8 mouse cellular contexts compared by ENCODE assay signal in genomic region chr11:24305145-24305553, GRCm38 (mm10).
DNase-seq lines count a peak whose midpoint lies in the region; ATAC-seq lines count a peak whose summit lies in the region.

No protein-coding gene starts in this region.

- no peaks in the 10 kb centered on the region for H3K36me3 ChIP-seq in heart, embryonic 11.5 days (ENCODE audit: control insufficient read depth, insufficient read depth, low read length)
- H3K36me3 ChIP-seq in embryonic facial prominence, embryonic 12.5 days: no peaks in the 10 kb centered on the region
- H3K36me3 ChIP-seq in hindbrain, embryonic 16.5 days (ENCODE audit: control insufficient read depth, insufficient read depth, low read length): no peaks in the 10 kb centered on the region

- WGBS in heart, embryonic 11.5 days (ENCODE audit: insufficient replicate concordance): 0% methylated on average over 17 of the region's 17 CpGs
- 1% methylated on average over 17 of the region's 17 CpGs for WGBS in embryonic facial prominence, embryonic 12.5 days
- 1% methylated on average over 17 of the region's 17 CpGs for WGBS in hindbrain, embryonic 16.5 days

- no peak for DNase-seq in heart, adult 18-20 months
- DNase-seq in B cell, adult 2 months: peak; percentile 37 to 41
- DNase-seq in mesoderm, embryonic 11.5 days (ENCODE audit: low read depth, low spot score): peak; percentile 84
- DNase-seq in gastrocnemius, postnatal 25 days: no peak
- DNase-seq in gastrocnemius, postnatal 4 days (ENCODE audit: low spot score in 2 of 2): no peak

- H3K27ac ChIP-seq in heart, embryonic 11.5 days (ENCODE audit: low read depth, low read length): no peak overlapping the region
- H3K27ac ChIP-seq in embryonic facial prominence, embryonic 12.5 days: no peak overlapping the region
- H3K27ac ChIP-seq in hindbrain, embryonic 16.5 days (ENCODE audit: low read depth, low read length): no peak overlapping the region

- no peaks in the 10 kb centered on the region for H3K9me3 ChIP-seq in heart, embryonic 11.5 days (replicated peaks; ENCODE audit: control insufficient read depth, low read length)
- no peaks in the 10 kb centered on the region for H3K9me3 ChIP-seq in embryonic facial prominence, embryonic 12.5 days
- no peaks in the 10 kb centered on the region for H3K9me3 ChIP-seq in hindbrain, embryonic 16.5 days (ENCODE audit: control insufficient read depth, low read length)

- peak; percentile 46; the same call in 1 of the 2 replicates for ATAC-seq in heart, embryonic 11.5 days (replicated peaks; ENCODE audit: insufficient number of reproducible peaks, low FRiP score, low TSS enrichment)
- no peak for ATAC-seq in embryonic facial prominence, embryonic 12.5 days (ENCODE audit: insufficient number of reproducible peaks, insufficient read depth, low FRiP score, low TSS enrichment)
- peak; percentile 86 for ATAC-seq in hindbrain, embryonic 16.5 days

- H3K9ac ChIP-seq in heart, embryonic 11.5 days (ENCODE audit: low read depth, low read length): no peak overlapping the region
- H3K9ac ChIP-seq in embryonic facial prominence, embryonic 12.5 days: no peak overlapping the region
- H3K9ac ChIP-seq in hindbrain, embryonic 16.5 days (ENCODE audit: low read depth, low read length): peak overlapping the region; percentile 46; the same call in 1 of the 2 replicates

- H3K4me2 ChIP-seq in heart, embryonic 11.5 days: peak overlapping the region; percentile 74
- peak overlapping the region; percentile 54 for H3K4me2 ChIP-seq in embryonic facial prominence, embryonic 12.5 days (replicated peaks)
- peak overlapping the region; percentile 69 for H3K4me2 ChIP-seq in hindbrain, embryonic 16.5 days (ENCODE audit: low read length)

- H3K4me1 ChIP-seq in heart, embryonic 11.5 days (ENCODE audit: control insufficient read depth, insufficient read depth, low read length): peaks cover 20% of the 10 kb centered on the region
- H3K4me1 ChIP-seq in embryonic facial prominence, embryonic 12.5 days: peaks cover 28% of the 10 kb centered on the region
- H3K4me1 ChIP-seq in hindbrain, embryonic 16.5 days (ENCODE audit: control insufficient read depth, insufficient read depth, low read depth, low read length): peaks cover 5% of the 10 kb centered on the region; the same call in 1 of the 2 replicates

- H3K27me3 ChIP-seq in heart, embryonic 11.5 days (ENCODE audit: control insufficient read depth, insufficient read depth, low read length): no peaks in the 10 kb centered on the region
- no peaks in the 10 kb centered on the region for H3K27me3 ChIP-seq in embryonic facial prominence, embryonic 12.5 days
- no peaks in the 10 kb centered on the region; the same call in 1 of the 2 replicates for H3K27me3 ChIP-seq in hindbrain, embryonic 16.5 days (replicated peaks; ENCODE audit: control insufficient read depth, insufficient read depth, low read length)

- H3K4me3 ChIP-seq in heart, embryonic 11.5 days (ENCODE audit: low read depth, low read length): peak overlapping the region; percentile 39
- H3K4me3 ChIP-seq in embryonic facial prominence, embryonic 12.5 days: peak overlapping the region; percentile 34
- H3K4me3 ChIP-seq in hindbrain, embryonic 16.5 days (ENCODE audit: low read length): peak overlapping the region; percentile 34

Comparison
In these comparisons a context has a peak if more than half of its experiments do, and no peak if none do; other contexts are left out.
1. DNase-seq: peak in B cell, adult 2 months (2 of 2) and mesoderm, embryonic 11.5 days (single experiment); none in heart, adult 18-20 months (0 of 2), gastrocnemius, postnatal 25 days (single experiment) and gastrocnemius, postnatal 4 days (0 of 2).
2. Peak in every context shown above with its lines, with median percentiles within 50 percentile points of each other: H3K4me2 ChIP-seq and H3K4me3 ChIP-seq.